Mouse (Mus musculus) skeletal muscle tissue, adult 2 months (tissue): ENCODE results near the gene Olfr1065.
"Not testable (repeated sequence)": the region's sequence is repeated elsewhere in the genome, so short reads cannot be mapped to it uniquely, and the experiment has no call there.

Experiments used
- DNase-seq: peaks from one replicate; pipeline ENCODE4 v3.0.0-alpha.2; 2012; ENCODE audit warnings: low read depth, low spot score

Gene Olfr1065

DNA sequence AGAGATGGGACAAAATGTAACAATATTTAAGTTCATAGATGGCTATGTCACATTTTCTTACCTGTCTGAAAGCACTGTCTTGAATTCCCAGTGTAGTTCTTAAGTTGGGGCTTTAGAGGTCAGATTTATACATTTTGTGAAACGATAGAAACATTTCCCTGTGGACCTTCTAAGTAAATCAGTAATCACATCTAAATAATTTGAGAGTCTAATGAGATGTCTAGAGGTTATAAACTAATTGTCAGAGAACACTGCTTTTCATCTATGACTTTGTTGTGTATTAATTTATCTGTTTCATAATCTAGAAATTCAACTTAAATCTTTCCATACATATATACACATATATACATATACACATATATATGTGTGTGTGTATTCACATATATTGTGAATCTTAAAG, at the start of gene Olfr1065:
Gene Olfr1065 (minus strand): TSS at position 101 of the 400 bp plus-strand sequence.
- DNase-seq, result not testable (repeated sequence)

DNA sequence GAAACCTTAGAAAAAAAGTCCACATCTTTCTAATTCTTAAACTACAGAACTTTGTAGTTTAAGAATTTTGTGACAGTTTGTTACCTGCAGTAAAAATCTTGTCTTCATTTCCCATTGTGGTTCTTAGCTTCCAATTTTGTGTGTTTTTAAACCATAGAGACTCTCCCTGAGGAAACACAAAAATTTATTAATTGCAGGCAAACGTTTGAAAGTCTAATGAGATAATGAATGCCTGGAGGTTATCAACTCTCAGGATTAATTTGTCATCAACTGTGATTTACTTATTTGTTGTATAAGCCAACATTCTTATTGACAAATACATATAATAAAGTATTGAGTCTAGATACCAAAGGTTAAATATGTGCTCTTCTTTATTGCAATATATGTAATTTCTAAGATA, 36.9 kb upstream of the Olfr1065 start, which contains the start of gene Olfr228:
Gene Olfr228 (minus strand): TSS at position 101 of the 400 bp plus-strand sequence.
- DNase-seq, result no peak

DNA sequence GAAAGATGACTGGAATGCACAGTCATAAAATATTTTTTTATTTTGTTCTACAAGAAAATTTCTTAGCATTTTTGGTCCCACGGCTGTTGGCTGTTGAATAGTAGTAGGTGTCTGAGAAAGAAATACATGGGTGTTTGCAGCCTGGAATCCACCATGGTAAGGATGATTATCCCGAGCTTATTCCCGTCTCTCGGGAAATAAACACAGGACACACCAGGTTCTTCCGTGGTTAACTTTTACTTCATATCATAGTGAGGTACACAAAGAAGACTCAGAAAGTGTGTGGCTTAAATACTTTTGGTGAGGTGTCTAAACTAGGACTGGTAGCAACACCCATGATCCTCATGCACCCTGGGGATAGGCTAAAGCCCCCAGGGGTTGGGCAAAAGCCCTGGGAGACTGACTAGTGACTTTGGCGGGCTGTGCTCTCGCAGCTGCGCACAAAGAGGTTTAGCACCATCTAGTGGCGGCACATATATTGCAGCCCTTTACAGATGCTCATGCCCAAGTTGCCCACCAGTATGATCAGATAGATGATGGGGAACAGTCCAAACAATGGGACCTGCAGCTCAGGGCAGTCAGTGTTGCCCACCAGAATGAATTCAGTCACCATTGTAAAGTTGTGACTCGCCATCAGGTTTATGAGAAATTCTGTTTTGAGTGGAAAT, 14.2 kb upstream of the Olfr1065 start:
- DNase-seq, result no peak

DNA sequence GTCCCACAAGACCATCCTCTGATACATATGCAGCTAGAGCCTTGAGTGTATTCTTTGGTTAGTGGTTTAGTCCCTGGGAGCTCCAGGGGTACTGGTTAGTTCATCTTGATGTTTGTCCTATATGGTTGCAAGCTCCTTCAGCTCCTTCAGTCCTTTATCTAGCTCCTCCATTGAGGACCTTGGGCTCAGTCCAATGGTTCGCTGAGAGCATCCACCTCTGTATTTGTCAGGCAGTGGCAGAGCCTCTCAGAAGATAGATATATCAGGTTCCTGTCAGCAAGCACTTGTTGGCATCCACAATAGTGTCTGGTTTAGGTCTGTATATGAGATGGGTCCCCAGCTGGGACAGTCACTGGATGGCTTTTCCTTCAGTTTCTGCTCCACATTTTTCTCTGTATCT, 10.0 kb upstream of the Olfr1065 start:
- DNase-seq, result no peak

DNA sequence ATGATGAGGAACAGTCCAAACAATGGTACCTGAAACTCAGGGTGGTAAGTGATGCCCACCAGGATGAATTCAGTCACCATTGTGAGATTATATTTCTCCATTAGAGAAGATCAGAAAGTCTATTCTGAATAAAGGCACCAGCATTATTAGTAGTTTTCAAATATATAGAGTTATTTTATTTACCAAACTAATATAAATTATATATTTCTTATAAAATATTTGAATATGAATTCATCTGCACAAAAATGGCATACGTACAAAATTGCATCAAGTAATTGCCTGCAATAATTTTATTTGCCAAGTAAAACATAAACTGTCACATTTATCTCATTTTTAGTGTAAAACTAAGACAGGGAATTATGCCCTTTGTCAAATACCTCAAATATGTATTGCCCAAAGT, 5.8 kb upstream of the Olfr1065 start, which contains the start of gene Olfr1066:
Gene Olfr1066 (minus strand): TSS at position 101 of the 400 bp plus-strand sequence.
- no peak for DNase-seq

DNA sequence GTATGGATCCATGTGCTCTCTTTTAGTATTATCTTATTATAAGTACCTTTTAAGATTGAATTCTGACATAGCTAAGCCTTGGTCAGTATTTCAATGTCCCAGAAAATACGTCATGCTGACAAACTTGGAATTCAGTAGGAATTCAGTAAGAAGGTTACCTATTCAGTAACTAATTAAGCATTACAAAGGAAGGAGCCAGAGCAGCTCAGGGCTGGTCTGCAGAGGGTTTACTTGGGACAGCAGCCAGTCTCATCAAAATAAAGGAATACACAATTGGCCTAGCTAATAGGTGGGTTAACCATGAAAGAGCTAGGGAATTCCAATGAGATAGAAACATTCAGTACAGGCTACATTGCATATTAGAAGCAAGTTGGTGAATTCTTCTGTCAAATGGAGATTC, 8.3 kb downstream of the Olfr1065 start:
- DNase-seq, result not testable (repeated sequence)

DNA sequence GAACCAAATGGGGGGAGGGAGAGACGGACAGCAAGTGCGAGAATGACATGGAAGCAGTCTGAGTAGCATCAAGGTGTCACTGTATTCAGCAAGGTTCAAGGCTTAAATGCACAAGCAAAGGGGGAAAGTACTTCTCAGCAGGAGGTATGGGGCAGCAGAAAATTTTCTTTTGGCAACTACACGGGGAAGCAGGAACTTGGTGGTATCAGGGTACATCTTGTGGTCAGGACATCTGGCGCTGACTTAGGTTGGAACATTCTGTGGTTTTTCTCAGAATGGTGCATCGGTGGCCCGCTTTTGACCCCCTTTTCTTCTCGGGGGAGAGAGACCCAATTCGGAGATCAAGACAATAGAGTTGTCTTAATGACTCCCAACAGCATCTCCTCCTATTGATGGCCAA, 21.9 kb downstream of the Olfr1065 start:
- not testable (repeated sequence) for DNase-seq

DNA sequence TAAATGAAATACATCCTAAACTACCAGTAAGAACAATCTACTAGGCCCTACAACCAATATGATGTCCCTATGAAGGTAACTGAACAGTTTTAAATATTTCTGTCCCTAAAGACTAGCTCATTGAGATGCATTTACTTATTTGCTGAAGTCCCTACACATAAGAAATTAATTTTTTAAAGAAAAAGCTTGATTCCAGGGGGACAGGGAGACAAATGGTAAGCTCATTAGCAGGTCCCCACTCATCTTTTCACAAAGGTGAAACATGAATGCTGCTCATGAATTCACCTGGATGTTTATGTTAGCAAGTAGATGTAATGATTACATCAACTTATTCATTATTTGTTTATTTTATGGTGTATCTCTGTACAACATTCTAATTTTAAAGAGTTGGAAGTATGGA, 23.7 kb downstream of the Olfr1065 start, which contains the start of gene Olfr1062:
Gene Olfr1062 (minus strand): TSS at position 101 of the 400 bp plus-strand sequence.
- DNase-seq, result not testable (repeated sequence)

DNA sequence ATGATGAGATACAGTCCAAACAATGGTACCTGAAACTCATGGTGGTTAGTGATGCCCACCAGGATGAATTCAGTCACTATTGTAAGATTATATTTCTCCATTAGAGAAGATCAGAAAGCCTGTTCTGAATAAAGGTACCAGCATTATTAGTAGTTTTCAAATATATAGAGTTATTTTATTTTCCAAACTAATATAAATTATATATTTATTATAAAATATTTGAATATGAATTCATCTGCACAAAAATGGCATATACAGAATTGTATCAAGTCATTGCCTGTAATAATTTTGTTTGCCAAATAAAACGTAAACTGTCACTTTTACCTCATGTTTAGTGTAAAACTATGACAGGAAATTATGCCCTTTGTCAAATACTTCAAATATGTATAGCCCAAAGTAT, 36.4 kb downstream of the Olfr1065 start, which contains the start of gene Olfr1061:
Gene Olfr1061 (minus strand): TSS at position 101 of the 400 bp plus-strand sequence.
- no peak for DNase-seq

DNA sequence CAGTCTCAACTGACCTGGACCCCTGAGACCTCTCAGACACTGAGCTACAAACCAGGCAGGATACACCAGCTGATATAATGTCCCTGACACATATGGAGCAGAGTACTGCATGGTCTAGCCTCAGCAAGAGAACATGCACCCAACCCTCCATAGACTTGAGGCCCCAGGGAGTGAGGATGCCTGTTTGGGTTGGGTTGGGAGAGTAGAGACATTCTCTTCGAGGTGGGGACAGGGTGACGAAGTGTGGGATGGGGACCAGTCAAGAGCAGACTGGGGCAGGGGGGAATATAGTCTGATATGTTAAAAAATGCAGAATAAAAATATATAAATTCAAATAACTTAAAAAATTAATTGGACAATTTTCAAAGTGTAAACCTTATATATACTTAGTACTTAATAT, 55.3 kb downstream of the Olfr1065 start:
- no peak for DNase-seq
